Mouse (Mus musculus) forebrain, embryonic 11.5 days (tissue): ENCODE results near the gene Pecr. TPM values are rescaled to one million over a fixed set of nuclear protein-coding genes. Genes with fewer than 3 reads are reported as not detected.
A peak's percentile ranks its signal among the peaks of the same experiment; 100 is the strongest.

Source experiments
- ATAC-seq: fragments of 200-750 bp; cut with Nextera tagmentation; replicated peaks from 2 replicates; pipeline ENCODE4 v1.8.0; 2017; ENCODE audit warnings: moderate TSS enrichment; ENCODE audit not compliant: low FRiP score
- DNase-seq: peaks from one replicate; pipeline ENCODE4 v3.0.0-alpha.2; 2017; ENCODE audit warnings: low spot score
- H3K27ac ChIP-seq: fragments of 300-500 bp; sonication (generic); 2 replicates; pipeline ENCODE4 v1.5.1; 2014; ENCODE audit warnings: low read depth, low read length
- H3K27me3 ChIP-seq: fragments of 300-500 bp; sonication (generic); 2 replicates; pipeline ENCODE4 v1.6.1; 2014; ENCODE audit warnings: mild to moderate bottlenecking, low read length, mixed read lengths; ENCODE audit not compliant: control insufficient read depth, insufficient read depth
- H3K36me3 ChIP-seq: fragments of 300-500 bp; sonication (generic); 2 replicates; pipeline ENCODE4 v1.6.1; 2014; ENCODE audit warnings: mild to moderate bottlenecking, low read length, moderate library complexity, mixed read lengths; ENCODE audit not compliant: control insufficient read depth, insufficient read depth
- H3K4me1 ChIP-seq: fragments of 300-500 bp; sonication (generic); replicated peaks from 2 replicates; pipeline ENCODE4 v1.6.1; 2014; ENCODE audit warnings: low read length, mixed read lengths; ENCODE audit not compliant: control insufficient read depth, insufficient read depth
- H3K4me2 ChIP-seq: fragments of 300-500 bp; sonication (generic); 2 replicates; pipeline ENCODE4 v1.6.1; 2014; ENCODE audit warnings: low read depth, mild to moderate bottlenecking, low read length, moderate library complexity, mixed read lengths; ENCODE audit not compliant: severe bottlenecking
- H3K4me3 ChIP-seq: fragments of 300-500 bp; sonication (generic); 2 replicates; pipeline ENCODE4 v1.5.1; 2014; ENCODE audit warnings: low read depth, low read length
- H3K9ac ChIP-seq: fragments of 300-500 bp; sonication (generic); 2 replicates; pipeline ENCODE4 v1.6.1; 2014; ENCODE audit warnings: low read length
- H3K9me3 ChIP-seq: fragments of 300-500 bp; sonication (generic); 2 replicates; pipeline ENCODE4 v1.6.1; 2016; ENCODE audit warnings: low read length, mixed read lengths; ENCODE audit not compliant: control insufficient read depth
- WGBS: fragments of 180-500 bp; shearing (Covaris S2); extraction: QIAGEN DNeasy Blood & Tissue Kit; methylation state at CpG from one replicate; pipeline ENCODE4 v1.1.7; 2014; 5-methylcytosine and 5-hydroxymethylcytosine counted together
- polyA plus RNA-seq: library from polyadenylated mRNA; unstranded; fragments of >200 nt; fragmentation: Nextera tagmentation; extraction: Ambion mirVana; gene quantifications from 2 replicates; pipeline ENCODE4 v1.2.1, GENCODE M21; 2014

Pecr gene
- polyA plus RNA-seq, 1 experiment from 2014 or later = 14.5 TPM

- no peaks in the 10 kb centered on the region for H3K27me3 ChIP-seq
- H3K9me3 ChIP-seq = no peaks in the 10 kb centered on the region
- WGBS = 79% methylated on average over 1 of the region's 1 CpGs
- H3K4me2 ChIP-seq = no peak overlapping the region
- ATAC-seq = no peak
- no peak overlapping the region for H3K9ac ChIP-seq
- no peak overlapping the region for H3K4me3 ChIP-seq
- no peaks in the 10 kb centered on the region for H3K36me3 ChIP-seq
- H3K4me1 ChIP-seq = peaks cover 4% of the 10 kb centered on the region; the same call in 1 of the 2 replicates
- no peak overlapping the region for H3K27ac ChIP-seq
- DNase-seq = no peak
Observed at GRCm38 (mm10) chr1:72282604-72283003, 1.5 kb downstream of the Pecr start.

- no peaks in the 10 kb centered on the region for H3K27me3 ChIP-seq
- no peak overlapping the region for H3K4me2 ChIP-seq
- no peak for ATAC-seq
- no peak overlapping the region for H3K9ac ChIP-seq
- H3K36me3 ChIP-seq = no peaks in the 10 kb centered on the region
- H3K4me1 ChIP-seq = no peaks in the 10 kb centered on the region
- DNase-seq = no peak
- H3K4me3 ChIP-seq = no peak overlapping the region
- H3K9me3 ChIP-seq = no peaks in the 10 kb centered on the region
- H3K27ac ChIP-seq = no peak overlapping the region
- 85% methylated on average over 3 of the region's 3 CpGs for WGBS
Observed at GRCm38 (mm10) chr1:72278085-72278484, 6.0 kb downstream of the Pecr start.

GRCm38 (mm10) chr1:72263099-72263498 is 21.0 kb downstream of the Pecr start:
- Histone ChIP-seq H3K36me3 (no peaks in the 10 kb centered on the region), H3K9me3 (no peaks in the 10 kb centered on the region), H3K27ac (no peak overlapping the region), H3K4me1 (peaks cover 6% of the 10 kb centered on the region; the same call in 1 of the 2 replicates), H3K4me2 (no peak overlapping the region), H3K4me3 (no peak overlapping the region), H3K27me3 (no peaks in the 10 kb centered on the region), H3K9ac (no peak overlapping the region)
- no peak for ATAC-seq
- 89% methylated on average over 3 of the region's 3 CpGs for WGBS
- DNase-seq = no peak

- DNase-seq = peak; percentile 42
- ATAC-seq = no peak
- H3K9ac ChIP-seq = no peak overlapping the region
- H3K36me3 ChIP-seq = no peaks in the 10 kb centered on the region
- 81% methylated on average over 9 of the region's 9 CpGs for WGBS
- no peaks in the 10 kb centered on the region for H3K9me3 ChIP-seq
- H3K27me3 ChIP-seq = no peaks in the 10 kb centered on the region
- H3K4me1 ChIP-seq = peaks cover 9% of the 10 kb centered on the region; the same call in 1 of the 2 replicates
- H3K4me3 ChIP-seq = no peak overlapping the region
- no peak overlapping the region for H3K27ac ChIP-seq
- no peak overlapping the region for H3K4me2 ChIP-seq
Observed at GRCm38 (mm10) chr1:72256381-72257256, 27.5 kb downstream of the Pecr start.

GRCm38 (mm10) chr1:72255854-72256175 is 28.3 kb downstream of the Pecr start:
- Histone ChIP-seq H3K27ac (0 out of 2 replicates have a peak overlapping the region, but pooled peaks have one; percentile 1), H3K4me3 (0 out of 2 replicates have a peak overlapping the region, but pooled peaks have one; percentile 32), H3K4me2 (peak overlapping the region; percentile 58; the same call in 1 of the 2 replicates), H3K9ac (no peak overlapping the region; the same call in 1 of the 2 replicates), H3K9me3 (no peaks in the 10 kb centered on the region), H3K27me3 (no peaks in the 10 kb centered on the region), H3K36me3 (no peaks in the 10 kb centered on the region), H3K4me1 (peaks cover 9% of the 10 kb centered on the region; the same call in 1 of the 2 replicates)
- peak; percentile 53 for DNase-seq
- 39% methylated on average over 11 of the region's 11 CpGs for WGBS
- no peak for ATAC-seq

GRCm38 (mm10) chr1:72255062-72255853 is 28.9 kb downstream of the Pecr start:
- DNase-seq (peak; percentile 83), ATAC-seq (peak; percentile 93)
- Histone ChIP-seq H3K9ac (peak overlapping the region; percentile 65), H3K4me2 (peak overlapping the region; percentile 58), H3K9me3 (no peaks in the 10 kb centered on the region), H3K36me3 (no peaks in the 10 kb centered on the region), H3K27me3 (no peaks in the 10 kb centered on the region), H3K27ac (peak overlapping the region; percentile 1; the same call in 1 of the 2 replicates), H3K4me1 (peaks cover 9% of the 10 kb centered on the region; the same call in 1 of the 2 replicates), H3K4me3 (peak overlapping the region; percentile 32)
- WGBS = 6% methylated on average over 15 of the region's 15 CpGs

GRCm38 (mm10) chr1:72254545-72255061 is 29.5 kb downstream of the Pecr start:
- ATAC-seq (peak; percentile 92), DNase-seq (peak; percentile 96)
- Histone ChIP-seq H3K27ac (peak overlapping the region; percentile 86), H3K4me1 (peaks cover 9% of the 10 kb centered on the region; the same call in 1 of the 2 replicates), H3K36me3 (no peaks in the 10 kb centered on the region), H3K4me3 (peak overlapping the region; percentile 32), H3K27me3 (no peaks in the 10 kb centered on the region), H3K4me2 (peak overlapping the region; percentile 58), H3K9me3 (no peaks in the 10 kb centered on the region), H3K9ac (peak overlapping the region; percentile 65)
- WGBS = 2% methylated on average over 35 of the region's 35 CpGs

DNA sequence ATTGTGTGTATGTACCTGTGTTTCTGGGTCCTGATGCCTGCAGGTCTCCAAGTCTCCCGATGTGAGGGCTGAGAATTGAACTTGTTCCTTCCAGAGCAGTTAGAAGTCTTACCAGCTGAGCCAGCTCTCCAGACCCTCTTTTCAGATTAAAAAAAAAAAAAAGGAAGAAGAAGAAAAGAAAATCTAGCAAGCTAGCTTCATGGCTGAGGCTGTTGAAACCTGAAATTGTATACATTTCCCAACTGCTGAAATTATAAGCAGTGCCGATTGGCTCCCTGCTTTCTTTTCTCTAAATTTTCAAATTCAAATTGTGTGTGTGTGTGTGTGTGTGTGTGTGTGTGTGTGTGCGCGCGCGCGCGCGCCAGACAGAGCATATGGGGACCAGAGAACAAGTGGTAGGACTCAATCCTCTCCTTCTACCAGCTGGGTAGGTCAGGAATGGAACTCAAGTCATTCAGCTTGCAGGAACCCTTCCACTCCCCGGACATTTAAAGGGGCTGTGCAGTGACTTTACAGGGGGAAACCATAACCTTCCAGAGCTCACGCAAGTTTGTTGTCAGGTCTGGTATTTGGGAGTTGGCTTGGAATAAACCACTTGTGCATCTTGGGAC is 30.1 kb downstream of the Pecr start:
- Histone ChIP-seq H3K36me3 (no peaks in the 10 kb centered on the region), H3K9ac (no peak overlapping the region), H3K4me2 (peak overlapping the region; percentile 58), H3K4me3 (peak overlapping the region; percentile 32), H3K27me3 (no peaks in the 10 kb centered on the region), H3K9me3 (no peaks in the 10 kb centered on the region), H3K4me1 (peaks cover 3% of the 10 kb centered on the region; the same call in 1 of the 2 replicates), H3K27ac (no peak overlapping the region)
- 32% methylated on average over 11 of the region's 11 CpGs for WGBS
- DNase-seq = no peak
- no peak for ATAC-seq
